Mouse (Mus musculus) forebrain, postnatal 0 days (tissue): ENCODE measurements around the gene Snapc4. TPM values are rescaled to one million over a fixed set of nuclear protein-coding genes. Genes with fewer than 3 reads are reported as not detected.
A peak's percentile ranks its signal among the peaks of the same experiment; 100 is the strongest.

Experiments used
- ATAC-seq: fragments of 200-750 bp; cut with Nextera tagmentation; 2 replicates; pipeline ENCODE4 v1.8.0; 2017; ENCODE audit warnings: mild to moderate bottlenecking, moderate library complexity
- DNase-seq: peaks from one replicate; pipeline ENCODE4 v3.0.0-alpha.2; 2015
- H3K27ac ChIP-seq: fragments of 300-500 bp; sonication (generic); 2 replicates; pipeline ENCODE4 v1.5.1; 2014; ENCODE audit warnings: low read depth, mild to moderate bottlenecking, antibody characterized with exemption, low read length, moderate library complexity, mixed read lengths
- H3K27me3 ChIP-seq: fragments of 300-500 bp; sonication (generic); 2 replicates; pipeline ENCODE4 v1.6.1; 2014; ENCODE audit warnings: mild to moderate bottlenecking, low read length, mixed read lengths; ENCODE audit not compliant: insufficient read depth
- H3K36me3 ChIP-seq: fragments of 300-500 bp; sonication (generic); 2 replicates; pipeline ENCODE4 v1.6.1; 2014; ENCODE audit warnings: mild to moderate bottlenecking, moderate library complexity; ENCODE audit not compliant: insufficient read depth
- H3K4me1 ChIP-seq: fragments of 300-500 bp; sonication (generic); 2 replicates; pipeline ENCODE4 v1.6.1; 2014; ENCODE audit warnings: antibody characterized with exemption; ENCODE audit not compliant: insufficient read depth
- H3K4me2 ChIP-seq: fragments of 300-500 bp; sonication (generic); 2 replicates; pipeline ENCODE4 v1.6.1; 2014; ENCODE audit warnings: low read depth, mild to moderate bottlenecking, moderate library complexity
- H3K4me3 ChIP-seq: fragments of 300-500 bp; sonication (generic); 2 replicates; pipeline ENCODE4 v1.5.1; 2014; ENCODE audit warnings: low read depth, low read length, mixed read lengths
- H3K9ac ChIP-seq: fragments of 300-500 bp; sonication (generic); 2 replicates; pipeline ENCODE4 v1.6.1; 2014; ENCODE audit warnings: mild to moderate bottlenecking
- H3K9me3 ChIP-seq: fragments of 300-500 bp; sonication (generic); 2 replicates; pipeline ENCODE4 v1.6.1; 2016; ENCODE audit warnings: low read length
- CTCF ChIP-seq: sonication (generic); IDR thresholded peaks from 2 replicates; pipeline ENCODE4 v1.5.1; 2016; ENCODE audit warnings: antibody characterized with exemption, control low read depth, low read depth
- WGBS: fragments of 180-500 bp; shearing (Covaris S2); extraction: QIAGEN DNeasy Blood & Tissue Kit; methylation state at CpG from one replicate; pipeline ENCODE4 v1.1.7; 2014; 5-methylcytosine and 5-hydroxymethylcytosine counted together
- polyA plus RNA-seq: library from polyadenylated mRNA; unstranded; fragments of >200 nt; fragmentation: Nextera tagmentation; extraction: Ambion mirVana; gene quantifications from 2 replicates; pipeline ENCODE4 v1.2.1, GENCODE M21; 2015
- total RNA-seq: library from RNA; depleted of rRNA; stranded (reverse); fragments of >200 nt; gene quantifications from 2 replicates; pipeline ENCODE4 v1.2.3, GENCODE M21; 2014

Snapc4 gene
- total and polyA plus RNA-seq, 2 experiments from 2014 or later: 19.1 to 56.7 TPM

GRCm38 (mm10) chr2:26362991-26363390 lies 17.5 kb downstream of the Snapc4 start:
- Histone ChIP-seq H3K4me3 (no peak overlapping the region), H3K9ac (no peak overlapping the region), H3K9me3 (no peaks in the 10 kb centered on the region), H3K27me3 (no peaks in the 10 kb centered on the region), H3K4me1 (no peaks in the 10 kb centered on the region), H3K27ac (no peak overlapping the region), H3K36me3 (peaks cover 45% of the 10 kb centered on the region), H3K4me2 (no peak overlapping the region)
- WGBS: 85% methylated on average over 5 of the region's 5 CpGs
- no peak for DNase-seq
- no peak for TF ChIP-seq CTCF
- no peak for ATAC-seq

- Histone ChIP-seq H3K4me3 (no peak within 1 kb of the TSS), H3K4me2 (no peak within 1 kb of the TSS), H3K27me3 (no peaks in the 10 kb centered on the region), H3K9ac (no peak within 1 kb of the TSS), H3K4me1 (no peaks in the 10 kb centered on the region), H3K36me3 (peaks cover 23% of the 10 kb centered on the region), H3K27ac (no peak within 1 kb of the TSS), H3K9me3 (no peaks in the 10 kb centered on the region)
- 63% methylated on average over 3 of the region's 3 CpGs for WGBS
- ATAC-seq (no peak), DNase-seq (no peak)
- no peak for TF ChIP-seq CTCF
Measured at GRCm38 (mm10) chr2:26360772-26361171, 19.7 kb downstream of the Snapc4 start, which contains the start of gene Card9. Card9 (minus strand) TSS chr2:26360918.

- TF ChIP-seq CTCF: no peak
- H3K27me3 ChIP-seq: no peaks in the 10 kb centered on the region
- DNase-seq (no peak), ATAC-seq (no peak)
- no peak overlapping the region for H3K4me3 ChIP-seq
- no peak overlapping the region for H3K4me2 ChIP-seq
- H3K27ac ChIP-seq: no peak overlapping the region
- peaks cover 15% of the 10 kb centered on the region for H3K36me3 ChIP-seq
- no peaks in the 10 kb centered on the region for H3K4me1 ChIP-seq
- no peak overlapping the region for H3K9ac ChIP-seq
- no peaks in the 10 kb centered on the region for H3K9me3 ChIP-seq
- WGBS: 92% methylated on average over 6 of the region's 6 CpGs
Measured at GRCm38 (mm10) chr2:26359983-26360382, 20.5 kb downstream of the Snapc4 start.

GRCm38 (mm10) chr2:26358667-26359320 lies 21.7 kb downstream of the Snapc4 start:
- no peak for ATAC-seq
- Histone ChIP-seq H3K4me1 (no peaks in the 10 kb centered on the region), H3K4me2 (no peak overlapping the region), H3K36me3 (peaks cover 3% of the 10 kb centered on the region; the same call in 1 of the 2 replicates), H3K4me3 (no peak overlapping the region), H3K27me3 (no peaks in the 10 kb centered on the region), H3K9ac (no peak overlapping the region), H3K27ac (no peak overlapping the region), H3K9me3 (no peaks in the 10 kb centered on the region)
- no peak for TF ChIP-seq CTCF
- WGBS: 88% methylated on average over 13 of the region's 13 CpGs
- no peak for DNase-seq

- peak; percentile 32; the same call in 1 of the 2 replicates for TF ChIP-seq CTCF
- Histone ChIP-seq H3K4me1 (peaks cover 6% of the 10 kb centered on the region; the same call in 1 of the 2 replicates), H3K27me3 (no peaks in the 10 kb centered on the region), H3K36me3 (no peaks in the 10 kb centered on the region), H3K9me3 (no peaks in the 10 kb centered on the region), H3K4me3 (no peak overlapping the region), H3K27ac (no peak overlapping the region), H3K9ac (no peak overlapping the region), H3K4me2 (no peak overlapping the region)
- DNase-seq: no peak
- WGBS: 53% methylated on average over 15 of the region's 15 CpGs
- no peak for ATAC-seq
Measured at GRCm38 (mm10) chr2:26357484-26357883, 23.0 kb downstream of the Snapc4 start.

GRCm38 (mm10) chr2:26356678-26357077 lies 23.8 kb downstream of the Snapc4 start:
- TF ChIP-seq CTCF: no peak
- WGBS: 75% methylated on average over 7 of the region's 7 CpGs
- Histone ChIP-seq H3K9me3 (no peaks in the 10 kb centered on the region), H3K27me3 (no peaks in the 10 kb centered on the region), H3K36me3 (no peaks in the 10 kb centered on the region), H3K4me3 (no peak overlapping the region), H3K4me1 (peaks cover 6% of the 10 kb centered on the region; the same call in 1 of the 2 replicates), H3K4me2 (no peak overlapping the region), H3K9ac (no peak overlapping the region), H3K27ac (no peak overlapping the region)
- ATAC-seq (no peak), DNase-seq (no peak)

- Histone ChIP-seq H3K27me3 (no peaks in the 10 kb centered on the region), H3K36me3 (no peaks in the 10 kb centered on the region), H3K9me3 (no peaks in the 10 kb centered on the region), H3K9ac (no peak overlapping the region), H3K4me3 (no peak overlapping the region), H3K27ac (no peak overlapping the region), H3K4me1 (peaks cover 6% of the 10 kb centered on the region; the same call in 1 of the 2 replicates), H3K4me2 (no peak overlapping the region)
- WGBS: 84% methylated on average over 4 of the region's 4 CpGs
- DNase-seq: no peak
- ATAC-seq: no peak
- TF ChIP-seq CTCF: no peak
Measured at GRCm38 (mm10) chr2:26356231-26356630, 24.2 kb downstream of the Snapc4 start.
